In genomic region chr5:23386562-23387312, GRCm38 (mm10) we compare ENCODE assay signal across 9 mouse cellular contexts. TPM values are rescaled to one million over a fixed set of nuclear protein-coding genes. Genes with fewer than 3 reads are reported as not detected.
A peak's percentile ranks its signal among the peaks of the same experiment; 100 is the strongest.
DNase-seq lines count a peak whose midpoint lies in the region; ATAC-seq and TF ChIP-seq lines count a peak whose summit lies in the region.
"Had no signal": no experiment of that assay in that cellular context is flagged by ENCODE, and none has a peak within 500 bp of the region (broad histone marks: within the 10 kb centered on the region; RNA-seq: fewer than 3 reads in every experiment).

No protein-coding gene starts in this region.

- no peaks in the 10 kb centered on the region for H3K27me3 ChIP-seq in heart, embryonic 14.5 days (ENCODE audit: control insufficient read depth, insufficient read depth, low read length)
- H3K27me3 ChIP-seq in liver, embryonic 11.5 days (replicated peaks; ENCODE audit: control insufficient read depth, insufficient read depth, low read length), result no peaks in the 10 kb centered on the region
- no peaks in the 10 kb centered on the region for H3K27me3 ChIP-seq in myocyte (ENCODE audit: control insufficient read depth, insufficient read depth, insufficient read length)
- H3K27me3 ChIP-seq in splenic B cell, adult 2 months (ENCODE audit: control insufficient read depth, insufficient read depth, low read length, poor library complexity, severe bottlenecking), result no peaks in the 10 kb centered on the region

- 1% methylated on average over 22 of the region's 22 CpGs for WGBS in heart, embryonic 14.5 days
- 4% methylated on average over 22 of the region's 22 CpGs for WGBS in liver, embryonic 11.5 days

- TF ChIP-seq POLR2A in myocyte (IDR thresholded peaks at IDR 0.05; ENCODE audit: insufficient read length, low read depth), result peak; percentile 64

- H3ac ChIP-seq in myocyte (ENCODE audit: control insufficient read depth, insufficient read length), result no peak overlapping the region

- ATAC-seq in heart, embryonic 14.5 days (ENCODE audit: insufficient number of reproducible peaks, insufficient read depth, low FRiP score, low read depth), result peak; percentile 89
- ATAC-seq in liver, embryonic 11.5 days (replicated peaks; ENCODE audit: low FRiP score), result peak; percentile 93

- no peaks in the 10 kb centered on the region for H3K79me2 ChIP-seq in myocyte (ENCODE audit: control insufficient read depth, insufficient read depth)

- DNase-seq in A20 (ENCODE audit: low read depth, low spot score), result peak; percentile 99
- peak; percentile 81 for DNase-seq in adrenal gland, postnatal 10 days
- peak; percentile 97 for DNase-seq in fibroblast of lung, adult 2 months (ENCODE audit: low read depth)
- peak; percentile 86 for DNase-seq in kidney, postnatal 10 days
- peak; percentile 61 for DNase-seq in liver, embryonic 11.5 days (ENCODE audit: low spot score)
- peak; percentile 100 for DNase-seq in splenic B cell, adult 2 months (ENCODE audit: low read depth, low spot score)

- H3K9me3 ChIP-seq in heart, embryonic 14.5 days (ENCODE audit: control insufficient read depth, low read length), result no peaks in the 10 kb centered on the region
- H3K9me3 ChIP-seq in liver, embryonic 11.5 days (ENCODE audit: control insufficient read depth, low read length), result no peaks in the 10 kb centered on the region

- H3K4me1 ChIP-seq in heart, embryonic 14.5 days (ENCODE audit: control insufficient read depth in 2 of 2, insufficient read depth in 2 of 2, low read length in 2 of 2), result peaks cover 4 to 6% of the 10 kb centered on the region in 2 experiments; a peak in 3 of 4 replicates
- no peaks in the 10 kb centered on the region; the same call in 1 of the 2 replicates for H3K4me1 ChIP-seq in liver, embryonic 11.5 days (replicated peaks; ENCODE audit: control insufficient read depth, insufficient read depth, low read length)

- H3K27ac ChIP-seq in heart, embryonic 14.5 days (replicated peaks in 1 of 2; ENCODE audit: control insufficient read depth in 1 of 2, insufficient read depth in 1 of 2, low read depth in 2 of 2, low read length in 2 of 2), result peak overlapping the region; percentile 74 to 78
- H3K27ac ChIP-seq in liver, embryonic 11.5 days (ENCODE audit: low read depth, low read length), result peak overlapping the region; percentile 16; the same call in 1 of the 2 replicates

- peak overlapping the region; percentile 76 for H3K4me2 ChIP-seq in heart, embryonic 14.5 days (ENCODE audit: low read length)
- peak overlapping the region; percentile 72 for H3K4me2 ChIP-seq in liver, embryonic 11.5 days
- peak overlapping the region; percentile 96 for H3K4me2 ChIP-seq in myocyte (ENCODE audit: low read depth)

- H3K36me3 ChIP-seq in heart, embryonic 14.5 days (ENCODE audit: control insufficient read depth, insufficient read depth, low read length), result no peaks in the 10 kb centered on the region
- no peaks in the 10 kb centered on the region for H3K36me3 ChIP-seq in liver, embryonic 11.5 days (ENCODE audit: control insufficient read depth, insufficient read depth, low read length)
- H3K36me3 ChIP-seq in myocyte (ENCODE audit: control insufficient read depth, insufficient read depth), result no peaks in the 10 kb centered on the region
- no peaks in the 10 kb centered on the region for H3K36me3 ChIP-seq in splenic B cell, adult 2 months (ENCODE audit: control insufficient read depth, insufficient read depth, low read length, poor library complexity, severe bottlenecking)

- peak overlapping the region; percentile 60 for H3K9ac ChIP-seq in heart, embryonic 14.5 days (ENCODE audit: low read length)
- peak overlapping the region; percentile 38; the same call in 1 of the 2 replicates for H3K9ac ChIP-seq in liver, embryonic 11.5 days (ENCODE audit: low read depth, low read length)

- H3K4me3 ChIP-seq in heart, embryonic 14.5 days (ENCODE audit: control insufficient read depth in 1 of 2, insufficient read depth in 1 of 2, low read depth in 1 of 2, low read length in 2 of 2), result peak overlapping the region; percentile 39 to 46
- H3K4me3 ChIP-seq in liver, embryonic 11.5 days (ENCODE audit: low read depth, low read length), result peak overlapping the region; percentile 49
- peak overlapping the region; percentile 26 for H3K4me3 ChIP-seq in myocyte
- H3K4me3 ChIP-seq: erythroblast, embryonic 14.5 days had no signal

TF ChIP-seq in myocyte, 11 proteins besides CTCF, POLR2A, EP300 and RAD21:
- TF ChIP-seq MAX (IDR thresholded peaks at IDR 0.05; ENCODE audit: low read depth) (no peak), MYOD1 (IDR thresholded peaks at IDR 0.05; ENCODE audit: control insufficient read depth in 1 of 3, insufficient read length in 2 of 3, low read depth in 2 of 3) (peak in 2 of 3 experiments; percentile 91 to 97), REST (IDR thresholded peaks at IDR 0.05; ENCODE audit: insufficient read depth, insufficient read length) (no peak), USF1 (IDR thresholded peaks at IDR 0.05; ENCODE audit: low read depth) (no peak), TCF12 (IDR thresholded peaks at IDR 0.05; ENCODE audit: insufficient read depth, poor library complexity, severe bottlenecking) (peak; percentile 89), TCF3 (IDR thresholded peaks at IDR 0.05; ENCODE audit: insufficient read length, low read depth) (peak; percentile 79), CEBPB (IDR thresholded peaks at IDR 0.05; ENCODE audit: insufficient read depth, poor library complexity, severe bottlenecking) (peak; percentile 41; the same call in 1 of the 2 replicates), MYOG (IDR thresholded peaks at IDR 0.05; ENCODE audit: control insufficient read depth in 1 of 3, insufficient read depth in 1 of 3, insufficient read length in 2 of 3, low read depth in 2 of 3) (peak; percentile 78 to 97 (median 83)), POLR2AphosphoS2 (IDR thresholded peaks at IDR 0.05; ENCODE audit: insufficient read length, low read depth) (peak; percentile 56)
TF ChIP-seq in myocyte: peak in this region for 6.

RNA-seq across cellular contexts. Expression of gene Kmt2e, which starts 47.5 kb away (rescaled TPM):
- 10 to 100 TPM; 60.4 to 77.0 TPM for total RNA-seq in adrenal gland, postnatal 10 days (2021)
- 61.2 and 63.4 TPM in 2 replicates for polyA plus RNA-seq in heart, embryonic 14.5 days (2014; fragmentation: Nextera tagmentation; extraction: Ambion mirVana)
- 57.7 and 59.5 TPM in 2 replicates for polyA plus RNA-seq in liver, embryonic 11.5 days (2014; fragmentation: Nextera tagmentation; extraction: Ambion mirVana)
- 9.0 TPM for polyA plus RNA-seq in myocyte (2012; fragmentation: generic; extraction: Trizol)

Comparison
In these comparisons a context has a peak if more than half of its experiments do, and no peak if none do; other contexts are left out.
1. Peak in every context shown above with its lines: DNase-seq, ATAC-seq, H3K4me3 ChIP-seq and H3K27ac ChIP-seq.